Mouse (Mus musculus): ENCODE results near the gene Gm38119. TPM values are rescaled to one million over a fixed set of nuclear protein-coding genes. Genes with fewer than 3 reads are reported as not detected.

The Gm38119 gene
- polyA plus RNA-seq (2014; fragmentation: Illumina TruSeq; extraction: RNeasy Lipid Tissue Mini Kit (QIAGEN cat#74804); ENCODE audit: insufficient read depth, low read depth, low replicate concordance): not detected

DNA sequence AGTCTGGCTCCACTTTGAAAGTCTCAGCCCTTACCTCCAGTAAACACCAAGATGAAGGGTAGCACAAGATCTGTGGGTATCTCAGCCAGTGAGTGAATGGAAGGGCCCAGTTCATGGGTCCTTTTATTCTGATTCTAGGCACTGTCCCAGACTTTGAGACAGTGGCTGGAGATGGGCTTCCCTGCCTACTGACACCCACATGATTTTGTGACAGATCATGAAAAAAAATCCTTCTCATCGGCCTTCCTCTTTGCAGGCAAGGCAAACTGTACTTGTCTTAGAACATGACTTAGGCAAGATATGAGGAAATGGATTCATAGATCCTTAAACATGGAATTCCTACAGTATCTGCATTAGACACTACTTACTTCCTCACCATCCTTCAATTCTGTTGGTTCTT lies at the start of gene Gm38119:
TSS of gene Gm38119 (minus strand) at position 101 of the 400 bp plus-strand sequence.

DNA sequence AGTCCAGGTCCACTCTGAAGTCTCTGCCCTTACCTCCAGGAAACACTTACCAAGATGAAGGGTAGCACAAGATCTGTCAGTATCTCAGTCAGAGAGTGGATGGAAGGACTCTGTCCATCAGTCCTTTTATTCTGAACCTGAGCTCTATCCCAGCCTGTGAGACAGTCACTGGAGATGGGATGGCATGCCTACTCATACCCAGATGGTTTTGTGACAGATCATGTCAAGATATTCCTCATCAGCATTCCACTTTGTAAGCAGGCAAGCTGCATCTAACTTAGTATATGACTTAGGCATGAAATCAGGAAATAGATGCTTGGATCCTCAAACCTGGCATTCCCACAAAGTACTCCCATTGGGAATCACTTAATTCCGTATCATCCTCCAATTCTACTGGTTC lies 39.9 kb upstream of the Gm38119 start, which contains the start of gene Lce1i:
TSS of gene Lce1i (minus strand) at position 101 of the 400 bp plus-strand sequence.

DNA sequence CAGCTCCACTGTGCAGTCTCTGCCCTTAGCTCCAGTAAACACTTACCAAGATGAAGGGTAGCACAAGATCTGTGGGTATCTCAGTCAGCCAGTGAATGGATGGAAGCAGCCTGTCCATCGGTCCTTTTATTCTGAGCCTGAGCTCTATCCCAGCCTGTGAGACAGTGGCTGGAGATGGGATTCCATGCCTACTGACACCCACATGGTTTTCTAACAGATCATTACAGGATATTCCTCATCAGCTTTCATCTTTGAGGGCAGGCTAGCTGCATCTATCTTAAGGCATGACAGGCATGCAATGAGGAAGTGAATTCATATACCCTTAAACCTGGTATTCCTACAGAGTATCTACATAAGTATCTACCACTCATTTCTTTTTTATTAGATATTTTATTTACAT lies 26.1 kb upstream of the Gm38119 start, which contains the start of gene Lce1h:
TSS of gene Lce1h (minus strand) at position 101 of the 400 bp plus-strand sequence.

DNA sequence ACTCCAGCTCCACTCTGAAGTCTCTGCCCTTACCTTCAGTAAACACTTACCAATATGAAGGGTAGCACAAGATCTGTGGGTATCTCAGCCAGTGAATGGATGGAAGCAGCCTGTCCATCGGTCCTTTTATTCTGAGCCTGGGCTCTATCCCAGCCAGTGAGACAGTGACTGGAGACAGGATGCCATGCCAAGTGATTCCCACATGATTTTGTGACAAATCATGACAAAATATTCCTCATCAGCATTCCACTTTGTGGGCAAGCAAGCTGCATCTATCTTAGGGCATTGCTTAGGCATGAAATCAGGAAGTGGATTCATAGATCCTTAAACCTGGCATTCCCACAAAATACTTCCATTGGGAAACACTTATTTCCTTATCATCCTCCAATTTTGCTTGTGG lies 13.3 kb upstream of the Gm38119 start, which contains the start of gene Lce1g:
TSS of gene Lce1g (minus strand) at position 101 of the 400 bp plus-strand sequence.

DNA sequence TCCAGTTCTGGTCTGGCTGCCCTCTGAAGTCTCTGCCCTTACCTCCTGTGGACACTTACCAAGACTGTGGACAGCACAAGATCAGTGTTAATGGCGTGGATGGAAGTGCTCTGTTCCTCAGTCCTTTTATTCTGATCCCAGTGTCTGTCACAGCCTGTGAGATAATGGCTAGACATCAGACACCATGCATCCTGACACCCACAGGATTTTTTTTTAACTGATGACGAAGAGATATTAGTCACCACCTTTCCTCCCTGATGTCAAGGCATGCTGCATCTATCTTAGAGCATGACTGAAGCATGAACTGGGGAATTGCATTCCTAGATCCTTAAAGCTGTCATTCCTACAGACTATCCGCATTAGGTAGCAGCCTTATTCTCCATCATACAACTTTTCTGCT lies 18.6 kb downstream of the Gm38119 start, which contains the start of gene Lce1f:
TSS of gene Lce1f (minus strand) at position 101 of the 400 bp plus-strand sequence.

DNA sequence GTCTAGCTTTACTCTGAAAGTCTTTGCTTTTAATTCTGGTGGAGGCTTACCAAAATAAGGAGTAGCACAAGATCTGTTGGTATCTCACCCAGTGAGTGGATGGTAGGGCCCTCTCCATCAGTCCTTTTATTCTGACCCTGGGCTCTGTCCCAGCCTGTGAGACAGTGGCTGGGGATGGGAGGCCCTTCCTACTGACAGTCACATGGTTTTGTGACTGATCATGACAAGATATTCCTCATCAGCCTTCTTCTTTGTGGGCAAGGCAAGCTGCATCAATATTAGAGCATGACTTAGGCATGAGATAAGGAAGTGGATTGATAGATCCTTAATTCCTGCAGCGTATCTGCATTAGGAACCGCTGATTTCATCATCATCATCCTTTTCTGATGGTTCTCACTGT lies 29.9 kb downstream of the Gm38119 start, which contains the start of gene Lce1e:
TSS of gene Lce1e (minus strand) at position 101 of the 400 bp plus-strand sequence.

Other genes with a start within 250 kb of the Gm38119 start
- gene Sprr4, start 238.6 kb downstream of the Gm38119 start, polyA plus RNA-seq (2014; fragmentation: Illumina TruSeq; extraction: RNeasy Lipid Tissue Mini Kit (QIAGEN cat#74804); ENCODE audit: insufficient read depth, low read depth, low replicate concordance): not detected
- not detected for gene 2310046K23Rik, start 204.6 kb downstream of the Gm38119 start, polyA plus RNA-seq (2014; fragmentation: Illumina TruSeq; extraction: RNeasy Lipid Tissue Mini Kit (QIAGEN cat#74804); ENCODE audit: insufficient read depth, low read depth, low replicate concordance)
- 0.97 TPM for gene Ivl, start 165.4 kb downstream of the Gm38119 start, polyA plus RNA-seq (2014; fragmentation: Illumina TruSeq; extraction: RNeasy Lipid Tissue Mini Kit (QIAGEN cat#74804); ENCODE audit: insufficient read depth, low read depth, low replicate concordance)
- gene Smcp, start 150.1 kb downstream of the Gm38119 start, polyA plus RNA-seq (2014; fragmentation: Illumina TruSeq; extraction: RNeasy Lipid Tissue Mini Kit (QIAGEN cat#74804); ENCODE audit: insufficient read depth, low read depth, low replicate concordance): not detected
- gene 2210017I01Rik, start 131.6 kb downstream of the Gm38119 start, polyA plus RNA-seq (2014; fragmentation: Illumina TruSeq; extraction: RNeasy Lipid Tissue Mini Kit (QIAGEN cat#74804); ENCODE audit: insufficient read depth, low read depth, low replicate concordance): not detected
- gene Lce6a, start 117.4 kb downstream of the Gm38119 start, polyA plus RNA-seq (2014; fragmentation: Illumina TruSeq; extraction: RNeasy Lipid Tissue Mini Kit (QIAGEN cat#74804); ENCODE audit: insufficient read depth, low read depth, low replicate concordance): not detected
- not detected for gene Lce1a1, start 90.8 kb downstream of the Gm38119 start, polyA plus RNA-seq (2014; fragmentation: Illumina TruSeq; extraction: RNeasy Lipid Tissue Mini Kit (QIAGEN cat#74804); ENCODE audit: insufficient read depth, low read depth, low replicate concordance)
- not detected for gene Lce1b, start 82.2 kb downstream of the Gm38119 start, polyA plus RNA-seq (2014; fragmentation: Illumina TruSeq; extraction: RNeasy Lipid Tissue Mini Kit (QIAGEN cat#74804); ENCODE audit: insufficient read depth, low read depth, low replicate concordance)
- gene Lce1a2, start 68.8 kb downstream of the Gm38119 start, polyA plus RNA-seq (2014; fragmentation: Illumina TruSeq; extraction: RNeasy Lipid Tissue Mini Kit (QIAGEN cat#74804); ENCODE audit: insufficient read depth, low read depth, low replicate concordance): not detected
- not detected for gene Lce1c, start 59.8 kb downstream of the Gm38119 start, polyA plus RNA-seq (2014; fragmentation: Illumina TruSeq; extraction: RNeasy Lipid Tissue Mini Kit (QIAGEN cat#74804); ENCODE audit: insufficient read depth, low read depth, low replicate concordance)
- not detected for gene Lce1d, start 51.9 kb downstream of the Gm38119 start, polyA plus RNA-seq (2014; fragmentation: Illumina TruSeq; extraction: RNeasy Lipid Tissue Mini Kit (QIAGEN cat#74804); ENCODE audit: insufficient read depth, low read depth, low replicate concordance)
- gene Lce1e, start 30.0 kb downstream of the Gm38119 start, polyA plus RNA-seq (2014; fragmentation: Illumina TruSeq; extraction: RNeasy Lipid Tissue Mini Kit (QIAGEN cat#74804); ENCODE audit: insufficient read depth, low read depth, low replicate concordance): not detected
- gene Lce1f, start 18.7 kb downstream of the Gm38119 start, polyA plus RNA-seq (2014; fragmentation: Illumina TruSeq; extraction: RNeasy Lipid Tissue Mini Kit (QIAGEN cat#74804); ENCODE audit: insufficient read depth, low read depth, low replicate concordance): not detected
- not detected for gene Lce1g, start 13.2 kb upstream of the Gm38119 start, polyA plus RNA-seq (2014; fragmentation: Illumina TruSeq; extraction: RNeasy Lipid Tissue Mini Kit (QIAGEN cat#74804); ENCODE audit: insufficient read depth, low read depth, low replicate concordance)
- gene Lce1h, start 26.0 kb upstream of the Gm38119 start, polyA plus RNA-seq (2014; fragmentation: Illumina TruSeq; extraction: RNeasy Lipid Tissue Mini Kit (QIAGEN cat#74804); ENCODE audit: insufficient read depth, low read depth, low replicate concordance): not detected
- gene Lce1i, start 39.8 kb upstream of the Gm38119 start, polyA plus RNA-seq (2014; fragmentation: Illumina TruSeq; extraction: RNeasy Lipid Tissue Mini Kit (QIAGEN cat#74804); ENCODE audit: insufficient read depth, low read depth, low replicate concordance): not detected
- gene Lce1j, start 51.4 kb upstream of the Gm38119 start, polyA plus RNA-seq (2014; fragmentation: Illumina TruSeq; extraction: RNeasy Lipid Tissue Mini Kit (QIAGEN cat#74804); ENCODE audit: insufficient read depth, low read depth, low replicate concordance): not detected
- gene Lce1k, start 68.8 kb upstream of the Gm38119 start, polyA plus RNA-seq (2014; fragmentation: Illumina TruSeq; extraction: RNeasy Lipid Tissue Mini Kit (QIAGEN cat#74804); ENCODE audit: insufficient read depth, low read depth, low replicate concordance): not detected
- gene Kprp, start 88.2 kb upstream of the Gm38119 start, polyA plus RNA-seq (2014; fragmentation: Illumina TruSeq; extraction: RNeasy Lipid Tissue Mini Kit (QIAGEN cat#74804); ENCODE audit: insufficient read depth, low read depth, low replicate concordance): not detected
- not detected for gene Lce1l, start 112.2 kb upstream of the Gm38119 start, polyA plus RNA-seq (2014; fragmentation: Illumina TruSeq; extraction: RNeasy Lipid Tissue Mini Kit (QIAGEN cat#74804); ENCODE audit: insufficient read depth, low read depth, low replicate concordance)
- not detected for gene 2310050C09Rik, start 131.1 kb upstream of the Gm38119 start, polyA plus RNA-seq (2014; fragmentation: Illumina TruSeq; extraction: RNeasy Lipid Tissue Mini Kit (QIAGEN cat#74804); ENCODE audit: insufficient read depth, low read depth, low replicate concordance)
- gene Lce3a, start 187.1 kb upstream of the Gm38119 start, polyA plus RNA-seq (2014; fragmentation: Illumina TruSeq; extraction: RNeasy Lipid Tissue Mini Kit (QIAGEN cat#74804); ENCODE audit: insufficient read depth, low read depth, low replicate concordance): not detected
- gene Lce3b, start 193.9 kb upstream of the Gm38119 start, polyA plus RNA-seq (2014; fragmentation: Illumina TruSeq; extraction: RNeasy Lipid Tissue Mini Kit (QIAGEN cat#74804); ENCODE audit: insufficient read depth, low read depth, low replicate concordance): not detected
- not detected for gene Lce3c, start 205.4 kb upstream of the Gm38119 start, polyA plus RNA-seq (2014; fragmentation: Illumina TruSeq; extraction: RNeasy Lipid Tissue Mini Kit (QIAGEN cat#74804); ENCODE audit: insufficient read depth, low read depth, low replicate concordance)
- not detected for gene Lce3d, start 218.3 kb upstream of the Gm38119 start, polyA plus RNA-seq (2014; fragmentation: Illumina TruSeq; extraction: RNeasy Lipid Tissue Mini Kit (QIAGEN cat#74804); ENCODE audit: insufficient read depth, low read depth, low replicate concordance)
- gene Lce3e, start 228.0 kb upstream of the Gm38119 start, polyA plus RNA-seq (2014; fragmentation: Illumina TruSeq; extraction: RNeasy Lipid Tissue Mini Kit (QIAGEN cat#74804); ENCODE audit: insufficient read depth, low read depth, low replicate concordance): not detected